Mouse (Mus musculus) kidney, adult 2 months (tissue): ENCODE data around the gene Odf3l1. TPM values are rescaled to one million over a fixed set of nuclear protein-coding genes. Genes with fewer than 3 reads are reported as not detected.

Experiments
- DNase-seq: peaks from one replicate; pipeline ENCODE4 v3.0.0; 2021
- H3K27ac ChIP-seq: fragments of 200-500 bp; 2 replicates; pipeline ENCODE4 v1.5.1; 2012; ENCODE audit warnings: low read depth, low read length, control low read depth, inconsistent platforms; ENCODE audit not compliant: insufficient read depth
- H3K27me3 ChIP-seq: fragments of 200-500 bp; replicated peaks from 2 replicates; pipeline ENCODE4 v1.6.1; 2012; ENCODE audit warnings: mild to moderate bottlenecking, moderate library complexity, low read length, inconsistent platforms; ENCODE audit not compliant: control insufficient read depth, insufficient read depth
- H3K36me3 ChIP-seq: fragments of 200-500 bp; 2 replicates; pipeline ENCODE4 v1.6.1; 2012; ENCODE audit warnings: mild to moderate bottlenecking, moderate library complexity, low read length, inconsistent platforms; ENCODE audit not compliant: control insufficient read depth, insufficient read depth
- H3K4me1 ChIP-seq: fragments of 200-500 bp; 2 replicates; pipeline ENCODE4 v1.6.1; 2011; ENCODE audit warnings: low read length; ENCODE audit not compliant: control insufficient read depth, insufficient read depth
- H3K4me3 ChIP-seq: fragments of 200-500 bp; 2 replicates; pipeline ENCODE4 v1.5.1; 2011; ENCODE audit warnings: mild to moderate bottlenecking, low read depth, low read length, control low read depth; ENCODE audit not compliant: insufficient read depth
- CTCF ChIP-seq: fragments of 200-500 bp; conservative IDR thresholded peaks from 2 replicates; pipeline ENCODE4 v1.5.1; 2011; ENCODE audit warnings: low read depth, mild to moderate bottlenecking, control low read depth, low read length, moderate library complexity, mixed read lengths; ENCODE audit not compliant: insufficient read depth, insufficient read length
- POLR2A ChIP-seq: fragments of 200-500 bp; IDR thresholded peaks from one replicate; pipeline ENCODE4 v1.6.1; 2011; ENCODE audit warnings: low read depth, low read length, control low read depth
- WGBS: fragments of 180-500 bp; shearing (Covaris S2); methylation state at CpG from one replicate; pipeline ENCODE4 v1.1.7; 2018; 5-methylcytosine and 5-hydroxymethylcytosine counted together
- polyA plus RNA-seq: library from polyadenylated mRNA; depleted of rRNA; stranded (reverse); fragments of >200 nt; gene quantifications from 2 replicates; pipeline ENCODE4 v1.2.3, GENCODE M21; 2012

The Odf3l1 gene
- polyA plus RNA-seq, 1 experiment, result 2.0 TPM

DNA sequence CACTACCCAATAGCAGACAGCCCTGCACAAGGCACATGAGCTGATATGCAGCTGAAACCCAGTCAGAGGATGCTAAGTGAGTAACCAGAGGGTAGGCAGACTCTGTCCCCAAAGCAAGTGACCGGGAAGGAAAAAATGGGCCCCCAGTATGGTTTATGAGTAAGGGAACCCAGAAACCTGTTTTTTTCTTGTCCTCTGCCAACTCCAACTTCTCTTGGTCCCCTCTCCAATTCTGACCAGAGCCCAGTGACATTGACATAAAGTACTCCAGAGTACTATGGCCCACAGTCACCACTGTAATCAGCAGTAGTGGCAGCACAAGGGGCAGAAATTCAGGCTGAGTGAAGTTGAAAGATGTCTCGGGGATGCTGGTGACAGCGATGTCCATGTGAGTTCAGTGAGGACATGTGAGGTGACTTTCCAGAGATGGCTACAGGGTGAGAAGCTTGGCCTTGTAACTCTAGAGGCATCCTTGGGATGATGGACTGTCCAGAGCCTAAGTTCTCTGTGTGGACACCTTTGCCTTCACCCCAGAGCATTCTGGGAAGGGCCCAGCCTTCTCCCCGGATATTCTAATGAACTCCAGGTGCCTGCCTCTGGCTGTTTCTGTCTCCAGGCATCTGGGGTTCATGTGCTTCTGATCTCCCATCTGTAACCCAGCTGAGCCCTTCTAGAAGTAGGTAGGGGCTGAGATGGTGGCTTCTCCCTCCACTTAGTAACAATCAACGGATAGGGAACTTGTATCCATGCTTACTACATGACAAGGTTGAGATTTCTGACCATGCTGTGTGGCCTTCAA is 7.8 kb upstream of the Odf3l1 start:
- Histone ChIP-seq H3K4me3 (no peak overlapping the region), H3K27me3 (no peaks in the 10 kb centered on the region), H3K36me3 (no peaks in the 10 kb centered on the region), H3K27ac (no peak overlapping the region), H3K4me1 (peaks cover 20% of the 10 kb centered on the region)
- WGBS, result 79% methylated on average over 5 of the region's 5 CpGs
- no peak for TF ChIP-seq POLR2A
- no peak for TF ChIP-seq CTCF
- DNase-seq, result no peak

DNA sequence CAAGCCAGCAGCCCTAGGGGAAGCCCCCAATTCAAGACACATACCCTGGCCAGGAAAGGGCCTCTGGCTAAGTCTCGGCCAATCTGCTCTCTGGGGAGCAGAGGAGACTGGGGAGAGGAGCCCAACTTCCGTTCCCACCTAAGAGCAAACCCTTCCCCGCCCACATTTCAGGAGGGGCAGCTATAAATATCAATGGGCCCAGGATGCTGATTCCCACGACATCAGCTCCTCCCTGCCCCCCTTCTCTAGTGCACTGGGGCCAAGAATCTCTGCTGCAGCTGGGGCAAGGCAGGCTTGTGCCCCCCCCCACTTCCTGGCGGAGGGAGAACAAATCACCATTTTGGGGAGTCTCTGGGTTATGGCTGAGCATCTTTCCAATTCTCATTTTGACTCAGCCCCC is 6.7 kb upstream of the Odf3l1 start:
- no peak for TF ChIP-seq POLR2A
- no peak for TF ChIP-seq CTCF
- no peak overlapping the region for H3K4me3 ChIP-seq
- H3K27me3 ChIP-seq, result no peaks in the 10 kb centered on the region
- peaks cover 20% of the 10 kb centered on the region for H3K4me1 ChIP-seq
- no peaks in the 10 kb centered on the region for H3K36me3 ChIP-seq
- no peak overlapping the region for H3K27ac ChIP-seq
- peak; percentile 50 for DNase-seq
- WGBS, result 57% methylated on average over 5 of the region's 5 CpGs

- peaks cover 20% of the 10 kb centered on the region for H3K4me1 ChIP-seq
- H3K27ac ChIP-seq, result no peak overlapping the region
- 50% methylated on average over 10 of the region's 10 CpGs for WGBS
Observed at GRCm38 (mm10) chr9:56870778-56871177, 6.3 kb upstream of the Odf3l1 start.

DNA sequence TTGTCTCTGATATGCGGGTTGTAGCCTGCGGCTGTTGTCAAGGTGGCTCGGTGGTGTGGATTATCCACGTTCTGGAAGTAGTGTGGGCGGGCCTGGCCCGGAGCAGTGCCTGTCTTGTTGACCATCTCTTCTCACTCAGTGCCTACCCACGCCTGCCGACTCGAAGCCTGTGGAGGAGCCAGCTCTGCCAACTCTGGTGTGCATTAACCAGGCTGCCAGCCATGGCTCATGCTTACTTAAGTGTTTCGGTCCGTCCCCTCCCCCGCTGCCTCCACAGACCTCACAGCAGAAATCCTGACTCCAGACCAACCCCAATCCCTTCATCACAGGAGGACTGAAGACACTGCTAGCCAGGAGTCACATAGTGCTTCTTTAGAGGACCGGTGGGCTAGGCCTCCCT is 5.1 kb upstream of the Odf3l1 start:
- Histone ChIP-seq H3K4me3 (no peak overlapping the region), H3K4me1 (peaks cover 25% of the 10 kb centered on the region), H3K27ac (no peak overlapping the region), H3K36me3 (no peaks in the 10 kb centered on the region), H3K27me3 (no peaks in the 10 kb centered on the region)
- 31% methylated on average over 13 of the region's 13 CpGs for WGBS
- no peak for TF ChIP-seq POLR2A
- no peak for TF ChIP-seq CTCF
- peak; percentile 95 for DNase-seq

More at GRCm38 (mm10) chr9:56870778-56871177, 6.3 kb upstream of the Odf3l1 start:
- TF ChIP-seq CTCF (no peak), POLR2A (no peak)
- Histone ChIP-seq H3K27me3 (no peaks in the 10 kb centered on the region), H3K36me3 (no peaks in the 10 kb centered on the region), H3K4me3 (no peak overlapping the region)
- DNase-seq, result no peak

- Histone ChIP-seq H3K36me3 (no peaks in the 10 kb centered on the region), H3K27me3 (no peaks in the 10 kb centered on the region), H3K4me3 (no peak overlapping the region), H3K4me1 (peaks cover 34% of the 10 kb centered on the region), H3K27ac (0 out of 2 replicates have a peak overlapping the region, but pooled peaks have one; percentile 1)
- peak; percentile 28 for DNase-seq
- no peak for TF ChIP-seq CTCF
- TF ChIP-seq POLR2A, result no peak
- 55% methylated on average over 6 of the region's 6 CpGs for WGBS
Observed at GRCm38 (mm10) chr9:56868292-56868691, 3.8 kb upstream of the Odf3l1 start.

DNA sequence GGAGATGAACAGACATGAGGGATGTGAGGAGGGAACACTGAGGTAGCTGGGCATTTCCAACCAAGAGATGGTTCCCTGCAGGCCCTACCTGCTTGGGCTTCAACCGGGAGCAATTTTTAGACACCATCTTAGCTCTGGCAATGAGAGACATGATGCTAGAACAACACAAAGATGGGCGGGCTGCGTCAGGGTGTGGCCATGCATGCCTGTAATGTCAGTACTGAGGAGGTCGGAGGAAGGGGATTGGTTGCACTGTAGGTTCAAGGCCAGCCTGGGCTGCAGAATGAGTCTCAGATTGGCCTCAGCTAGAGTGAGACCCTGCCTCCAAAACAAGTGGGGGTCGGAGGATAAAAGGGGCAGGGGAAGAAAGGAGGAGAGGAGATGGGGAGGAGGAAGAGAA is 2.0 kb upstream of the Odf3l1 start:
- Histone ChIP-seq H3K4me3 (no peak overlapping the region), H3K4me1 (peaks cover 36% of the 10 kb centered on the region), H3K27ac (no peak overlapping the region), H3K36me3 (no peaks in the 10 kb centered on the region), H3K27me3 (no peaks in the 10 kb centered on the region)
- no peak for TF ChIP-seq POLR2A
- TF ChIP-seq CTCF, result no peak
- no peak for DNase-seq
- 78% methylated on average over 5 of the region's 5 CpGs for WGBS

GRCm38 (mm10) chr9:56865673-56866400 is 1.4 kb upstream of the Odf3l1 start:
- H3K4me3 ChIP-seq, result peak overlapping the region; percentile 57
- no peak for DNase-seq
- H3K27ac ChIP-seq, result no peak overlapping the region
- H3K4me1 ChIP-seq, result peaks cover 36% of the 10 kb centered on the region
- TF ChIP-seq CTCF (no peak), POLR2A (no peak)
- H3K36me3 ChIP-seq, result no peaks in the 10 kb centered on the region
- H3K27me3 ChIP-seq, result no peaks in the 10 kb centered on the region
- 72% methylated on average over 11 of the region's 11 CpGs for WGBS
